Mouse (Mus musculus) spleen, adult 2 months (tissue): ENCODE results near the gene Ube2l3. TPM values are rescaled to one million over a fixed set of nuclear protein-coding genes. Genes with fewer than 3 reads are reported as not detected.

Source experiments
- DNase-seq, 2 experiments: peaks; one replicate each; pipeline versions ENCODE4 v3.0.0 to v3.0.0-alpha.2; 2012 to 2021; ENCODE audit warnings: low spot score in 2 of 2, low read depth in 1 of 2
- H3K27ac ChIP-seq: fragments of 200-500 bp; 2 replicates; pipeline ENCODE4 v1.5.1; 2012; ENCODE audit warnings: low read length, inconsistent platforms; ENCODE audit not compliant: insufficient read depth
- H3K27me3 ChIP-seq: fragments of 200-500 bp; 2 replicates; pipeline ENCODE4 v1.6.1; 2012; ENCODE audit warnings: mild to moderate bottlenecking, moderate library complexity, low read length, inconsistent platforms; ENCODE audit not compliant: control insufficient read depth, insufficient read depth
- H3K36me3 ChIP-seq: fragments of 200-500 bp; 2 replicates; pipeline ENCODE4 v1.6.1; 2012; ENCODE audit warnings: mild to moderate bottlenecking, low read length, inconsistent platforms; ENCODE audit not compliant: control insufficient read depth, insufficient read depth
- H3K4me1 ChIP-seq: fragments of 200-500 bp; 2 replicates; pipeline ENCODE4 v1.6.1; 2011; ENCODE audit warnings: inconsistent platforms; ENCODE audit not compliant: control insufficient read depth, insufficient read depth, insufficient read length
- H3K4me3 ChIP-seq: fragments of 200-500 bp; 2 replicates; pipeline ENCODE4 v1.5.1; 2011; ENCODE audit warnings: mild to moderate bottlenecking, inconsistent platforms; ENCODE audit not compliant: insufficient read depth, insufficient read length; ENCODE audit errors: extremely low read depth
- CTCF ChIP-seq: fragments of 200-500 bp; IDR thresholded peaks from 2 replicates; pipeline ENCODE4 v1.5.1; 2011; ENCODE audit warnings: mild to moderate bottlenecking, inconsistent platforms; ENCODE audit not compliant: insufficient read depth, insufficient read length, insufficient replicate concordance; ENCODE audit errors: extremely low read depth
- POLR2A ChIP-seq: fragments of 200-500 bp; IDR thresholded peaks from 2 replicates; pipeline ENCODE4 v1.6.1; 2011; ENCODE audit warnings: low read depth, low read length, inconsistent platforms
- WGBS: fragments of 180-500 bp; shearing (Covaris S2); methylation state at CpG from one replicate; pipeline ENCODE4 v1.1.7; 2018; 5-methylcytosine and 5-hydroxymethylcytosine counted together
- polyA plus RNA-seq: library from polyadenylated mRNA; depleted of rRNA; stranded (reverse); fragments of >200 nt; gene quantifications from 2 replicates; pipeline ENCODE4 v1.2.3, GENCODE M21; 2012

Ube2l3 gene
- polyA plus RNA-seq, 1 experiment = 28.3 TPM

- Histone ChIP-seq H3K4me3 (peak within 1 kb of the TSS; percentile 94), H3K27me3 (no peaks in the 10 kb centered on the region), H3K4me1 (peaks cover 6% of the 10 kb centered on the region), H3K27ac (peak within 1 kb of the TSS; percentile 28; the same call in 1 of the 2 replicates), H3K36me3 (no peaks in the 10 kb centered on the region)
- TF ChIP-seq POLR2A (peak; percentile 75; the same call in 1 of the 2 replicates), CTCF (peak; percentile 38; the same call in 1 of the 2 replicates)
- DNase-seq = peak; percentile 81 to 92
- under 1% methylated on average over 47 of the region's 47 CpGs for whole genome bisulfite sequencing
Measured at GRCm38 (mm10) chr16:17132089-17132905, 70.2 kb downstream of the Ube2l3 start, which contains the start of gene Sdf2l1. Sdf2l1 (minus strand) TSS chr16:17132383.

- Histone ChIP-seq H3K4me1 (peaks cover 6% of the 10 kb centered on the region), H3K27ac (peak overlapping the region; percentile 28; the same call in 1 of the 2 replicates), H3K27me3 (no peaks in the 10 kb centered on the region), H3K4me3 (peak overlapping the region; percentile 94), H3K36me3 (no peaks in the 10 kb centered on the region)
- TF ChIP-seq POLR2A (no peak), CTCF (no peak)
- WGBS = 4% methylated on average over 43 of the region's 43 CpGs
- peak in 1 of 2 experiments; percentile 13 for DNase-seq
Measured at GRCm38 (mm10) chr16:17131191-17132088, 71.0 kb downstream of the Ube2l3 start.

GRCm38 (mm10) chr16:17127292-17127691 is 75.2 kb downstream of the Ube2l3 start:
- TF ChIP-seq POLR2A (no peak), CTCF (peak; percentile 75; the same call in 1 of the 2 replicates)
- Histone ChIP-seq H3K4me3 (no peak overlapping the region), H3K27ac (no peak overlapping the region), H3K27me3 (no peaks in the 10 kb centered on the region), H3K36me3 (no peaks in the 10 kb centered on the region), H3K4me1 (peaks cover 6% of the 10 kb centered on the region)
- WGBS = 92% methylated on average over 1 of the region's 1 CpGs
- DNase-seq = peak in 1 of 2 experiments; percentile 59

GRCm38 (mm10) chr16:17124871-17125520 is 77.5 kb downstream of the Ube2l3 start, which contains the start of gene 2610318N02Rik:
2610318N02Rik (minus strand) TSS chr16:17125167.
- peak; percentile 51 to 68 for DNase-seq
- H3K27ac ChIP-seq = no peak within 1 kb of the TSS

GRCm38 (mm10) chr16:17124119-17124870 is 78.2 kb downstream of the Ube2l3 start:
- Histone ChIP-seq H3K27ac (no peak overlapping the region), H3K4me3 (peak overlapping the region; percentile 64), H3K4me1 (no peaks in the 10 kb centered on the region; the same call in 1 of the 2 replicates), H3K36me3 (no peaks in the 10 kb centered on the region), H3K27me3 (no peaks in the 10 kb centered on the region)
- WGBS = 23% methylated on average over 22 of the region's 22 CpGs
- DNase-seq = no peak
- no peak for TF ChIP-seq POLR2A
- no peak for TF ChIP-seq CTCF

More at GRCm38 (mm10) chr16:17124871-17125520, 77.5 kb downstream of the Ube2l3 start, which contains the start of gene 2610318N02Rik:
- Histone ChIP-seq H3K4me1 (no peaks in the 10 kb centered on the region; the same call in 1 of the 2 replicates), H3K4me3 (peak within 1 kb of the TSS; percentile 64), H3K27me3 (no peaks in the 10 kb centered on the region), H3K36me3 (no peaks in the 10 kb centered on the region)
- 2% methylated on average over 25 of the region's 25 CpGs for WGBS
- TF ChIP-seq POLR2A (no peak), CTCF (no peak)

GRCm38 (mm10) chr16:17121569-17121968 is 80.9 kb downstream of the Ube2l3 start:
- no peak overlapping the region for H3K27ac ChIP-seq
- no peak for TF ChIP-seq POLR2A
- no peak for TF ChIP-seq CTCF
- H3K36me3 ChIP-seq = no peaks in the 10 kb centered on the region
- DNase-seq = no peak
- H3K27me3 ChIP-seq = no peaks in the 10 kb centered on the region
- H3K4me3 ChIP-seq = no peak overlapping the region
- no peaks in the 10 kb centered on the region; the same call in 1 of the 2 replicates for H3K4me1 ChIP-seq
- WGBS = 92% methylated on average over 14 of the region's 14 CpGs
